Mouse (Mus musculus) heart, embryonic 14.5 days (tissue): ENCODE measurements at regions not wholly inside any gene's neighbourhood (a gene's known extent, or its start where the extent isn't known, plus 50 kb on each side); places are given as distances from the start of the nearest gene placed in this dataset.

Experiments used
- ATAC-seq: fragments of 200-750 bp; cut with Nextera tagmentation; 2 replicates; pipeline ENCODE4 v1.8.0; 2017; ENCODE audit warnings: low read depth, moderate TSS enrichment; ENCODE audit not compliant: insufficient number of reproducible peaks, insufficient read depth, low FRiP score
- H3K27ac ChIP-seq, 2 experiments: fragments of 200-500 bp in 1 of 2; fragments of 300-500 bp in 1 of 2; sonication (generic) in 1 of 2; replicated peaks in 1 of 2; 2 replicates each; pipeline ENCODE4 v1.5.1; 2012 to 2014; ENCODE audit warnings: low read depth in 2 of 2, low read length in 2 of 2, control low read depth in 1 of 2, mild to moderate bottlenecking in 1 of 2, mixed read lengths in 1 of 2; ENCODE audit not compliant: control insufficient read depth in 1 of 2, insufficient read depth in 1 of 2
- H3K27me3 ChIP-seq: fragments of 300-500 bp; sonication (generic); 2 replicates; pipeline ENCODE4 v1.6.1; 2014; ENCODE audit warnings: mild to moderate bottlenecking, low read length, control low read depth; ENCODE audit not compliant: control insufficient read depth, insufficient read depth
- H3K36me3 ChIP-seq: fragments of 300-500 bp; sonication (generic); 2 replicates; pipeline ENCODE4 v1.6.1; 2014; ENCODE audit warnings: mild to moderate bottlenecking, control low read depth, low read length, mixed read lengths; ENCODE audit not compliant: control insufficient read depth, insufficient read depth
- H3K4me1 ChIP-seq, 2 experiments: fragments of 200-500 bp in 1 of 2; fragments of 300-500 bp in 1 of 2; sonication (generic) in 1 of 2; 2 replicates each; pipeline ENCODE4 v1.6.1; 2012 to 2014; ENCODE audit warnings: low read length in 2 of 2, control low read depth in 1 of 2, mixed read lengths in 1 of 2; ENCODE audit not compliant: control insufficient read depth in 2 of 2, insufficient read depth in 2 of 2
- H3K4me2 ChIP-seq: fragments of 300-500 bp; sonication (generic); 2 replicates; pipeline ENCODE4 v1.6.1; 2014; ENCODE audit warnings: mild to moderate bottlenecking, low read length
- H3K4me3 ChIP-seq, 2 experiments: fragments of 200-500 bp in 1 of 2; fragments of 300-500 bp in 1 of 2; sonication (generic) in 1 of 2; 2 replicates each; pipeline ENCODE4 v1.5.1; 2012 to 2014; ENCODE audit warnings: low read length in 2 of 2, mild to moderate bottlenecking in 2 of 2, control low read depth in 1 of 2, low read depth in 1 of 2, moderate library complexity in 1 of 2; ENCODE audit not compliant: control insufficient read depth in 1 of 2, insufficient read depth in 1 of 2
- H3K9ac ChIP-seq: fragments of 300-500 bp; sonication (generic); 2 replicates; pipeline ENCODE4 v1.6.1; 2014; ENCODE audit warnings: mild to moderate bottlenecking, low read length
- H3K9me3 ChIP-seq: fragments of 300-500 bp; sonication (generic); 2 replicates; pipeline ENCODE4 v1.6.1; 2016; ENCODE audit warnings: low read length, control low read depth; ENCODE audit not compliant: control insufficient read depth
- WGBS: fragments of 180-500 bp; shearing (Covaris S2); extraction: QIAGEN DNeasy Blood & Tissue Kit; methylation state at CpG from one replicate; pipeline ENCODE4 v1.1.7; 2014; 5-methylcytosine and 5-hydroxymethylcytosine counted together

- WGBS = 88% methylated on average over 9 of the region's 9 CpGs
- no peak overlapping the region for H3K4me2 ChIP-seq
- H3K9ac ChIP-seq = no peak overlapping the region
- no peaks in the 10 kb centered on the region for H3K27me3 ChIP-seq
- no peaks in the 10 kb centered on the region for H3K9me3 ChIP-seq
- H3K4me3 ChIP-seq = no peak overlapping the region
- peaks cover 5 to 6% of the 10 kb centered on the region in 2 experiments; a peak in 3 of 4 replicates for H3K4me1 ChIP-seq
- H3K36me3 ChIP-seq = no peaks in the 10 kb centered on the region
- H3K27ac ChIP-seq = no peak overlapping the region
- ATAC-seq = no peak
These were observed 57.2 kb upstream of the Nfe2l2 start for GRCm38 (mm10) chr2:75761626-75762025.

- ATAC-seq = no peak
- Histone ChIP-seq H3K27ac (no peak overlapping the region), H3K36me3 (no peaks in the 10 kb centered on the region), H3K9me3 (no peaks in the 10 kb centered on the region), H3K4me1 (peaks cover 5 to 6% of the 10 kb centered on the region in 2 experiments; a peak in 3 of 4 replicates), H3K9ac (no peak overlapping the region), H3K27me3 (no peaks in the 10 kb centered on the region), H3K4me2 (no peak overlapping the region), H3K4me3 (no peak overlapping the region)
- WGBS = 84% methylated on average over 11 of the region's 11 CpGs
These were observed 54.9 kb upstream of the Nfe2l2 start for GRCm38 (mm10) chr2:75759196-75759885.

- Histone ChIP-seq H3K4me1 (peaks cover under 1 to 4% of the 10 kb centered on the region in 2 experiments; a peak in 3 of 4 replicates), H3K9ac (no peak overlapping the region), H3K9me3 (no peaks in the 10 kb centered on the region), H3K4me3 (no peak overlapping the region), H3K27ac (no peak overlapping the region), H3K36me3 (no peaks in the 10 kb centered on the region), H3K27me3 (no peaks in the 10 kb centered on the region), H3K4me2 (no peak overlapping the region)
- ATAC-seq = no peak
- WGBS = 85% methylated on average over 6 of the region's 6 CpGs
These were observed 53.8 kb upstream of the Nfe2l2 start for GRCm38 (mm10) chr2:75758277-75758676.

DNA sequence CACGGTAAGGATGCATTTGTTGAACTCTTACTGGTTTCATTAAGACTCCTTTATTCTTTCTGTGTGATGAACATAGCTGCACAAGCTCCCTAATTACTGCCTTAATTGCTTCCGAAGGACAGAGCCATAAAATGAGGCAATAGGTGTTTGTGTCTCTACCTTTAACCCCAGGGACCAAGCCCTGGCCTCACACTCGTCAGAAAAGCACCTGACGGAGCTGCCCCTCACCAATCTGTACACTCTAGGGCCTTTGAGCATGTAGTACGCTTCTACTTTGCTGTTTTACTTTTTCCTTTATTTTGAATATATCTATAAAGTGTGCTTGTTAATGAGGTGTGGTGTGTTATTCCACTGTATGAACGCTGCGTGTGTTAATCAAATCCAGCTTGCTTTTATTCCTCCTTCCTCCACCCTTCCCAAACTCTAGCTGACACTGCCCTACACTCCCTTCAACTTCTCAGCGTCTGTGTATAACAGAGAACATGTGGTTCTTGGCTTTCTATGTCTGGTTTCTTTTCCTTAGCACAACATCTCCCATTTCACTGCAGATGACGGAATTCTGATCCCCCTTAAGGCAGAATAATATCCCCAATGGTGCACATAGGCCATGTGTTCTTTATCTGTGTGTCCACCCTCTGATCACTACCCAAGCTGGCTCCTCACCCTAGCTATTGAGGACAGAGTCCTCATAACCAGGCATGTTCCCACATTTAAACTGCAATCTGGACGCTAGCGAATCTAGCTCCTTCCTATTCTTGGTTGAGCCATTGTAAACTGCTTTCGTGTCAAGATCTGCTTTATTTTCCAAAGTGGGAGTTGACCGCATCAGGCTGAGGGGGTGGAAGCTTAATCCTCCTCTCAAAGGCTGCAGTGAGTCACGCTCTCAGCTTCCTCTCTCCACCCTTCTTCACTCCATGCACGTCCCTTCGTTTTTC, 52.5 kb upstream of the Nfe2l2 start:
- H3K9ac ChIP-seq = no peak overlapping the region
- no peaks in the 10 kb centered on the region for H3K4me1 ChIP-seq
- H3K27me3 ChIP-seq = no peaks in the 10 kb centered on the region
- 65% methylated on average over 16 of the region's 16 CpGs for WGBS
- H3K9me3 ChIP-seq = no peaks in the 10 kb centered on the region
- no peaks in the 10 kb centered on the region for H3K36me3 ChIP-seq
- 0 out of 2 replicates have a peak overlapping the region, but pooled peaks have one; percentile 19 for H3K4me2 ChIP-seq
- no peak for ATAC-seq
- H3K4me3 ChIP-seq = no peak overlapping the region
- peak overlapping the region; percentile 24 to 55; a peak in 2 of 4 replicates for H3K27ac ChIP-seq

DNA sequence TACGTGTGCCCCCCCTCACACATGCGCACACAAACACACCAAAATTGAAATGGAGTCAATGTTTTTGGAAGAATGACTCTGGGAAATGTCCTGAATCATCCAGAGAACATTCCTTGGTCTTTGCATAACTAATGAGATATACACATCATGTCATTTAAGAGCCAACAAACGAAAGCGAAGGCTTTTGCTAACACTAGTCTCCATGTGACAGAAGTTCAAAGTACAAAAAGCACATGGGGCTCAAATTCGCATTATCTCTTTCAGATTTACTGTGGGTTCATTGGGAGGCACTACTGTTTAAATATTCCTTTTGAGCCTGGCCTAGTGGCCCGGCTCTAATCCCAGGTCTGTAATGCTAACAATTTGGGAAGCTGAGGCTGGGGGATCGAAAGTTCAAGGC, 50.2 kb upstream of the Nfe2l2 start:
- no peak for ATAC-seq
- Histone ChIP-seq H3K9ac (no peak overlapping the region), H3K27ac (no peak overlapping the region), H3K4me3 (no peak overlapping the region), H3K27me3 (no peaks in the 10 kb centered on the region), H3K9me3 (no peaks in the 10 kb centered on the region), H3K36me3 (no peaks in the 10 kb centered on the region), H3K4me1 (no peaks in the 10 kb centered on the region), H3K4me2 (no peak overlapping the region)
- whole genome bisulfite sequencing = 89% methylated on average over 7 of the region's 7 CpGs
